Mouse (Mus musculus) CD4-positive, CD25-positive, alpha-beta regulatory T cell (primary cell): ENCODE measurements around the gene Spata46. TPM values are rescaled to one million over a fixed set of nuclear protein-coding genes. Genes with fewer than 3 reads are reported as not detected.

Source experiments
- polyA plus RNA-seq: library from polyadenylated mRNA; unstranded; fragments of 100-300 nt; shearing (Covaris generic); gene quantifications from one replicate; pipeline ENCODE4 v1.2.1, GENCODE M21; 2017

The Spata46 gene
- polyA plus RNA-seq: not detected

DNA sequence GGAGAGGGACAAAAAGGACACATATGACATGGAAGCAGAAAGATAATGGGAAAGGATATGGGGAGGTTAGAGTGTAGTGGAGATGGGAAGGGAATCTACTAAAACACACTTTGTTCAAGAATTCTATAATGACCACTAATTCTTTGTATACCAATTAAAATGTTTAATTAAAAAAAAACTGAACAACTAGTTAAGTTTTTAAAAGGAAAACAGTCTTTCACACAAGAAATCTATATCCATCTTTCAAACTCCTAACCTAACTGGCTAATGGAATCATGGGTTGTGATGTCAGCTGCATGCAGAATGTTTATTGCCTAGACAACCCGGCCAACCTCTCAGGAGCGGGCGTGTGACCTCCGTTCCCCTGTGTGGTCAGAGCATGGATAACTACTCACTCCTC, at the start of gene Spata46:
Gene Spata46, plus strand, starts transcription at position 301 of the 400 bp plus-strand sequence.

GRCm38 (mm10) chr1:170277016-170277415, 31.6 kb upstream of the Spata46 start, which contains the start of gene Sh2d1b1:
Gene Sh2d1b1, plus strand, starts transcription at chr1:170277320.

GRCm38 (mm10) chr1:170306232-170306631, 2.4 kb upstream of the Spata46 start, which contains the start of gene Gm7694:
Gene Gm7694, minus strand, starts transcription at chr1:170306332.

Other genes starting within 250 kb of the Spata46 start
- not detected for gene Ddr2, start 198.0 kb upstream of the Spata46 start, polyA plus RNA-seq
- gene Uap1, start 133.8 kb upstream of the Spata46 start, polyA plus RNA-seq: 34.9 TPM
- gene Uhmk1, start 93.4 kb upstream of the Spata46 start, polyA plus RNA-seq: 28.1 TPM
- gene Sh2d1b2, start 76.1 kb upstream of the Spata46 start, polyA plus RNA-seq: not detected
- not detected for gene Sh2d1b1, start 31.5 kb upstream of the Spata46 start, polyA plus RNA-seq
- not detected for gene Gm7694, start 2.5 kb upstream of the Spata46 start, polyA plus RNA-seq